In the genomic region with DNA sequence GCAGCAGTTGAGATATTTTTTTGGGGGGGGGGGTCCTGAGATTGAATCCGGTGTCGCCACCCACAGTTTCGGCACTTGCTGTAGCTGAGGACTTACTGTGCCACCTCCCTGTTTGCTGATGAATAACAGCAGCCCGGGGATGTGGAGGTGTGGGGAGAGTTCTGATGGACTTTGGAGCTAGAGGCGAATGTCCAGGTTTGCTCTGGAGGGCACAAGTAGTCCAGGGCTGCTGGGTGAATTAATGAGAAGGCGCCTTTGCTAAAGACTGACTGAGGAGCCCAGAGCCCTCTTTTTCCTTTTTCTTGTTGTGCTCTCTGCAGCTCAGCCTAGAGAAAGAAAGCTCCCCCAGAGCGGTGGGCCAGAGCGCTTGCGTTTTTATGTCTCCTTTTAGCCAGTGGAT, we compare ENCODE assay signal across 28 mouse cellular contexts. TPM values are rescaled to one million over a fixed set of nuclear protein-coding genes. Genes with fewer than 3 reads are reported as not detected.
DNase-seq lines count a peak whose midpoint lies in the region; ATAC-seq lines count a peak whose summit lies in the region.
"Had no signal": no experiment of that assay in that cellular context is flagged by ENCODE, and none has a peak within 500 bp of the region (broad histone marks: within the 10 kb centered on the region; RNA-seq: fewer than 3 reads in every experiment).

No protein-coding gene starts in this region.

- no peaks in the 10 kb centered on the region for H3K9me3 ChIP-seq in liver, embryonic 12.5 days (replicated peaks)
- no peaks in the 10 kb centered on the region for H3K9me3 ChIP-seq in kidney, embryonic 16.5 days (ENCODE audit: low read length)
- H3K9me3 ChIP-seq: forebrain, embryonic 13.5 days; hindbrain, embryonic 10.5 days; limb, embryonic 12.5 days; neural tube, embryonic 13.5 days had no signal

- no peak for DNase-seq in liver
- DNase-seq in kidney, postnatal 4 days = peak; percentile 49 to 68
- peak; percentile 75 for DNase-seq in yolk sac, embryonic 10.5 days (ENCODE audit: low spot score)
- DNase-seq in left cerebral cortex, postnatal 36 days (ENCODE audit: low spot score in 2 of 2) = no peak
- no peak for DNase-seq in B cell, adult 2 months
- no peak for DNase-seq in frontal cortex, postnatal 14 days (ENCODE audit: low spot score in 2 of 2)
- DNase-seq: adrenal gland, adult 2 months; cerebellum, adult 2 months; gastrocnemius, adult 2 months; lung, embryonic 14.5 days; lung, postnatal 36 days; midbrain, embryonic 14.5 days; retina, postnatal 1 day; right cerebral cortex, postnatal 25 days; spleen, adult 18-20 months had no signal

- 69% methylated on average over 9 of the region's 9 CpGs for WGBS in liver, embryonic 12.5 days (ENCODE audit: insufficient replicate concordance)
- WGBS in kidney, embryonic 16.5 days = 80% methylated on average over 9 of the region's 9 CpGs

- H3K36me3 ChIP-seq in liver, embryonic 12.5 days = no peaks in the 10 kb centered on the region
- no peaks in the 10 kb centered on the region for H3K36me3 ChIP-seq in kidney, embryonic 16.5 days (ENCODE audit: insufficient read depth, low read length)
- H3K36me3 ChIP-seq: hindbrain, embryonic 10.5 days; limb, embryonic 12.5 days; neural tube, embryonic 13.5 days had no signal

- intact Hi-C loops in left cerebral cortex, postnatal 36 days (cut with DNase I) = no loop called here

- H3K27me3 ChIP-seq in liver, embryonic 12.5 days (replicated peaks) = peaks cover 13% of the 10 kb centered on the region
- H3K27me3 ChIP-seq in kidney, embryonic 16.5 days (ENCODE audit: insufficient read depth, low read length) = no peaks in the 10 kb centered on the region
- H3K27me3 ChIP-seq: forebrain, embryonic 13.5 days; limb, embryonic 12.5 days; neural tube, embryonic 13.5 days had no signal

- no peaks in the 10 kb centered on the region for H3K4me1 ChIP-seq in liver, embryonic 12.5 days
- peaks cover 21% of the 10 kb centered on the region for H3K4me1 ChIP-seq in kidney, embryonic 16.5 days (ENCODE audit: insufficient read depth, low read length)

- H3K27ac ChIP-seq in liver, embryonic 12.5 days = 0 out of 2 replicates have a peak overlapping the region, but pooled peaks have one; percentile 25
- peak overlapping the region; percentile 84 for H3K27ac ChIP-seq in kidney, embryonic 16.5 days (ENCODE audit: low read length)
- H3K27ac ChIP-seq: forebrain, embryonic 13.5 days; gastrocnemius, adult 2 months; hindbrain, embryonic 10.5 days; hindbrain, postnatal 0 days; limb, embryonic 12.5 days; neural tube, embryonic 13.5 days had no signal

- H3K4me2 ChIP-seq in liver, embryonic 12.5 days = no peak overlapping the region
- no peak overlapping the region for H3K4me2 ChIP-seq in kidney, embryonic 16.5 days (replicated peaks; ENCODE audit: low read depth, low read length)
- H3K4me2 ChIP-seq: forebrain, embryonic 13.5 days; limb, embryonic 12.5 days; lung, embryonic 14.5 days had no signal

- no peak overlapping the region for H3K9ac ChIP-seq in liver, embryonic 12.5 days
- no peak overlapping the region for H3K9ac ChIP-seq in kidney, embryonic 16.5 days (replicated peaks; ENCODE audit: low read length)
- H3K9ac ChIP-seq: forebrain, embryonic 13.5 days; limb, embryonic 12.5 days; lung, embryonic 14.5 days; neural tube, embryonic 13.5 days had no signal

- 0 out of 2 replicates have a peak, but pooled peaks have one; percentile 24 for ATAC-seq in liver, embryonic 12.5 days
- peak; percentile 50; the same call in 1 of the 2 replicates for ATAC-seq in kidney, embryonic 16.5 days (ENCODE audit: low FRiP score, low TSS enrichment)
- ATAC-seq: forebrain, embryonic 13.5 days; hindbrain, postnatal 0 days had no signal

- no peak overlapping the region for H3K4me3 ChIP-seq in liver, embryonic 12.5 days
- no peak overlapping the region for H3K4me3 ChIP-seq in kidney, embryonic 16.5 days (ENCODE audit: low read length)
- H3K4me3 ChIP-seq: forebrain, embryonic 13.5 days; gastrocnemius, adult 2 months; hindbrain, embryonic 10.5 days; limb, embryonic 12.5 days; myocyte; neural tube, embryonic 13.5 days had no signal

RNA-seq across cellular contexts. Expression of a gene that starts 4.6 kb away (rescaled TPM):
- polyA plus RNA-seq in liver, embryonic 12.5 days (2016; fragmentation: Nextera tagmentation; extraction: Ambion mirVana) = 15.6 and 17.7 TPM in 2 replicates
- 33.3 and 35.1 TPM in 2 replicates for polyA plus RNA-seq in kidney, embryonic 16.5 days (2015; fragmentation: Nextera tagmentation; extraction: Ambion mirVana)
- total RNA-seq in left cerebral cortex, postnatal 36 days (2021) = 10 to 100 TPM; 12.4 to 18.9 TPM
- polyA plus RNA-seq: C2C12 had no signal

RNA-seq across cellular contexts. Expression of a gene that starts 38.2 kb away (rescaled TPM):
- 0.87 and 0.94 TPM in 2 replicates for polyA plus RNA-seq in liver, embryonic 12.5 days (2016; fragmentation: Nextera tagmentation; extraction: Ambion mirVana)
- 0.78 and 0.99 TPM in 2 replicates for polyA plus RNA-seq in kidney, embryonic 16.5 days (2015; fragmentation: Nextera tagmentation; extraction: Ambion mirVana)
- 1 to 10 TPM in 1 of 2 experiments, under 1 TPM in 1; 0.72 to 1.7 TPM for total RNA-seq in left cerebral cortex, postnatal 36 days (2021)
- total RNA-seq: megakaryocyte-erythroid progenitor cell, adult 5-6 weeks; MEL had no signal
- polyA plus RNA-seq: heart, embryonic 16.5 days; hindbrain, embryonic 10.5 days; limb, embryonic 12.5 days; lung, embryonic 14.5 days; myocyte had no signal

RNA-seq across cellular contexts. Expression of a gene that starts 58.9 kb away (rescaled TPM):
- 5.0 and 5.9 TPM in 2 replicates for polyA plus RNA-seq in liver, embryonic 12.5 days (2016; fragmentation: Nextera tagmentation; extraction: Ambion mirVana)
- 2.8 and 3.0 TPM in 2 replicates for polyA plus RNA-seq in kidney, embryonic 16.5 days (2015; fragmentation: Nextera tagmentation; extraction: Ambion mirVana)
- total RNA-seq in left cerebral cortex, postnatal 36 days (2021) = under 1 TPM; 0.59 to 0.72 TPM
- total RNA-seq: layer of hippocampus, postnatal 10 days had no signal

Comparison
In these comparisons a context has a peak if more than half of its experiments do, and no peak if none do; other contexts are left out.
1. DNase-seq: peak in kidney, postnatal 4 days (2 of 2) and yolk sac, embryonic 10.5 days (single experiment); none in liver (single experiment), left cerebral cortex, postnatal 36 days (0 of 2), B cell, adult 2 months (0 of 2) and frontal cortex, postnatal 14 days (0 of 2).